Mouse (Mus musculus): Measurements from ENCODE around the gene Pbxip1.

DNA sequence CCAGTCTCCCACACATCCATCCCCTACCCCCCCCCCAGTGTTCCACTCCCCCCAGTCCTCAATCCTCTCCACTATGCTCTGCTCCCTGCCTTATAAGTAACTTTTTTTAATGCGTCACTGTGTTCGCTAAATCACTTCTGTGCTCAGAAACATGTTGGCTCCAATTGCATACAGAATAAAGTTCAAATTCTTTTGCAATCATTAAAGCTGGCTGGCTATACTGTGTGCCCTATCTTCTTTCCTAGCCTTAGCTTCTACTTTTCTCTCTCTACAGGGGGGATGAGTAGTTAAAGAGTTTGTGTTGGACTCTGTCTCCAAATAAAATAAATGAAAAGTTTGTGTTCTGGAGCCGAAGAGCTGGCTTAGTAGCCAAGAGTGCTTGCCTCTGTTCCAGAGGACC lies 26.8 kb upstream of the Pbxip1 start:
- no peak for TF ChIP-seq ZC3H11A (IDR thresholded peaks at IDR 0.05; ENCODE audit: borderline replicate concordance, low read depth, low read length)
- no peak for TF ChIP-seq CHD2 (IDR thresholded peaks at IDR 0.05; ENCODE audit: low read depth, low read length)

All from ES-E14 (cell line).